Comparison of ENCODE assay signal across 9 mouse cellular contexts in the genomic region with DNA sequence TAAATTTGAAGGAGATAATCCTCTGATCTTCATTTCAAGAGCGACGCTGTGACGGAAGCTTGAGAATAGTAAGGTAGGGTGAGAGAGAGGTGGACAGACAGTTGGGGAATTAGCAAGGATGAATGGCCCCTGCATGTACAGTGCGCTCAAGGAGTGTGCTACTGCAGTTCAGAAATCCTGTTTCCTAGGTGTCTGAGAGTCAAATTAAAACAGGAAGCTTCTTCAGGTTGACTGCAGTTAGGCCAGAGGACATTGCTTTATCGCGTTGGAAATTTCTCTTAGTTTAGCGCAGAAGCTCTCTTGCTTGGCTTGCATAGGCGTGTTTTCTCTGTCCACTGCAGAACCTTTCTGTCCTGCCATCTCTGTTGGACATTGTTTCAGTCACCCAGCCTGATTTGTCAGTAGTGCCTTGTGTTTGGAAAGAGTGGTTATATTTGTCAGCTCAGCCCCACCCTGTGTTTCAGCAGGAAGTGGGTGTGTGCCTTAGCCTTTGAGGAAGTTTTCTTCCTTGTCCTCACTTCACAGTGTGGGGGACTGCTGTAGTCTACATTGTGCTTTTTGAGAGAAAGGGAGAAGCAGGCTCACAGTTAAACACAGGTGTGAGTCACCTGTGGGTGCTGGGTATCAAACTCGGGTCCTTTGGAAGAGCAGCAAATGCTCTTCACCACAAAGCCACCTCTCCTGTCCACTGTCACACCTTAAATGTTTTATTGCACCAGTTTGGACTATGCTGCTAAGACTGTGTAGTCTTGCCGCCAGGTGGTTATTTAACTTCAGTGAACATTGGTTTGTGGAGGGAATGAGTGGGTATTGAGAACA. TPM values are rescaled to one million over a fixed set of nuclear protein-coding genes. Genes with fewer than 3 reads are reported as not detected.
DNase-seq lines count a peak whose midpoint lies in the region; ATAC-seq lines count a peak whose summit lies in the region.
"Had no signal": no experiment of that assay in that cellular context is flagged by ENCODE, and none has a peak within 500 bp of the region (broad histone marks: within the 10 kb centered on the region; RNA-seq: fewer than 3 reads in every experiment).

No protein-coding gene starts in this region.

- 88% methylated on average over 10 of the region's 10 CpGs for WGBS in hindbrain, embryonic 13.5 days
- WGBS in hindbrain, embryonic 10.5 days = 88% methylated on average over 10 of the region's 10 CpGs
- 10% methylated on average over 10 of the region's 10 CpGs for WGBS in macrophage (ENCODE audit: missing documents)

- H3K4me2 ChIP-seq in hindbrain, embryonic 13.5 days = no peak overlapping the region

- no peaks in the 10 kb centered on the region for H3K36me3 ChIP-seq in hindbrain, embryonic 13.5 days
- peaks cover 20% of the 10 kb centered on the region; the same call in 1 of the 2 replicates for H3K36me3 ChIP-seq in hindbrain, embryonic 10.5 days
- H3K36me3 ChIP-seq in macrophage (ENCODE audit: inconsistent target) = no peaks in the 10 kb centered on the region; the same call in 1 of the 2 replicates

- peaks cover 84% of the 10 kb centered on the region for H3K79me2 ChIP-seq in macrophage (ENCODE audit: inconsistent target)

- H3K4me1 ChIP-seq in hindbrain, embryonic 13.5 days (replicated peaks) = peaks cover 12% of the 10 kb centered on the region; the same call in 1 of the 2 replicates
- 0 out of 2 replicates have a peak, but pooled peaks cover 8% of the 10 kb centered on the region for H3K4me1 ChIP-seq in hindbrain, embryonic 10.5 days (replicated peaks)

- H3K9ac ChIP-seq in hindbrain, embryonic 13.5 days = no peak overlapping the region

- no peaks in the 10 kb centered on the region for H3K27me3 ChIP-seq in hindbrain, embryonic 13.5 days
- no peaks in the 10 kb centered on the region for H3K27me3 ChIP-seq in hindbrain, embryonic 10.5 days (ENCODE audit: insufficient read depth, poor library complexity, severe bottlenecking)
- H3K27me3 ChIP-seq: Patski had no signal

- H3K27ac ChIP-seq in hindbrain, embryonic 13.5 days = 0 out of 2 replicates have a peak overlapping the region, but pooled peaks have one; percentile 8
- no peak overlapping the region for H3K27ac ChIP-seq in hindbrain, embryonic 10.5 days
- H3K27ac ChIP-seq in macrophage = peak overlapping the region; percentile 100

- no peak for ATAC-seq in hindbrain, embryonic 13.5 days (ENCODE audit: low FRiP score)
- ATAC-seq: Patski had no signal

- no peak for DNase-seq in hindbrain, embryonic 10.5 days (ENCODE audit: low spot score)
- peak; percentile 77 for DNase-seq in R1 (ENCODE audit: low read depth, low spot score)
- DNase-seq in induced T-regulatory cell, adult 2 months (ENCODE audit: low read depth) = peak; percentile 80
- DNase-seq in ovary, postnatal 36 days (ENCODE audit: low spot score) = no peak
- DNase-seq in Muller cell, postnatal 12 days (ENCODE audit: inconsistent ontology term) = no peak
- DNase-seq in left cerebral cortex, adult 18-20 months (ENCODE audit: low spot score in 2 of 2) = no peak

- no peaks in the 10 kb centered on the region for H3K9me3 ChIP-seq in hindbrain, embryonic 13.5 days
- H3K9me3 ChIP-seq in hindbrain, embryonic 10.5 days = no peaks in the 10 kb centered on the region

- no peak overlapping the region for H3K4me3 ChIP-seq in hindbrain, embryonic 13.5 days
- no peak overlapping the region for H3K4me3 ChIP-seq in hindbrain, embryonic 10.5 days
- no peak overlapping the region for H3K4me3 ChIP-seq in macrophage (ENCODE audit: inconsistent target)

RNA-seq across cellular contexts. Expression of a gene that starts 39.1 kb away (rescaled TPM):
- polyA plus RNA-seq in hindbrain, embryonic 13.5 days (2015; fragmentation: Nextera tagmentation; extraction: Ambion mirVana) = 33.3 and 35.4 TPM in 2 replicates
- polyA plus RNA-seq in hindbrain, embryonic 10.5 days (2016; fragmentation: Nextera tagmentation; extraction: Ambion mirVana) = 42.1 and 67.1 TPM in 2 replicates
- 100 to 1,000 TPM in 21 of 26 experiments, 10 to 100 TPM in 5; 72.9 to 153 (median 117) TPM for total RNA-seq in macrophage (2018; cell fraction: chromatin; rRNA removed)
- 100 to 1,000 TPM; 107 to 139 (median 117) TPM for total RNA-seq in macrophage (2018; cell fraction: cytosol; rRNA removed)
- total RNA-seq in macrophage (2018; cell fraction: nucleus; rRNA removed) = 100 to 1,000 TPM in 13 of 26 experiments, 10 to 100 TPM in 13; 73.3 to 148 (median 98.6) TPM
- 68.1 to 117 TPM (median 91.5 TPM) in 3 replicates for polyA plus RNA-seq in macrophage (2018)
- 10 to 100 TPM; 25.7 to 28.2 TPM for total RNA-seq in left cerebral cortex, adult 18-20 months (2021)

RNA-seq across cellular contexts. Expression of a gene that starts 42.5 kb away (rescaled TPM):
- polyA plus RNA-seq in hindbrain, embryonic 13.5 days (2015; fragmentation: Nextera tagmentation; extraction: Ambion mirVana) = 0.78 and 2.5 TPM in 2 replicates
- polyA plus RNA-seq in hindbrain, embryonic 10.5 days (2016; fragmentation: Nextera tagmentation; extraction: Ambion mirVana) = 1.1 and 2.2 TPM in 2 replicates
- not detected for total RNA-seq in macrophage (2018; cell fraction: chromatin; rRNA removed)
- total RNA-seq in macrophage (2018; cell fraction: cytosol; rRNA removed) = not detected
- total RNA-seq in macrophage (2018; cell fraction: nucleus; rRNA removed) = 1 to 10 TPM in 1 of 26 experiments, under 1 TPM in 2, not detected in 23; 0.85 to 3.4 (median 0.88) TPM
- not detected in 3 replicates for polyA plus RNA-seq in macrophage (2018)
- total RNA-seq in left cerebral cortex, adult 18-20 months (2021) = 1 to 10 TPM; 4.6 to 5.1 TPM

RNA-seq across cellular contexts. Expression of a gene that starts 42.9 kb away (rescaled TPM):
- polyA plus RNA-seq in hindbrain, embryonic 13.5 days (2015; fragmentation: Nextera tagmentation; extraction: Ambion mirVana) = 0.52 and 1.4 TPM in 2 replicates
- 0.32 and 0.35 TPM in 2 replicates for polyA plus RNA-seq in hindbrain, embryonic 10.5 days (2016; fragmentation: Nextera tagmentation; extraction: Ambion mirVana)
- total RNA-seq in macrophage (2018; cell fraction: chromatin; rRNA removed) = not detected
- total RNA-seq in macrophage (2018; cell fraction: cytosol; rRNA removed) = under 1 TPM in 1 of 26 experiments, not detected in 25; 0.07 TPM
- total RNA-seq in macrophage (2018; cell fraction: nucleus; rRNA removed) = under 1 TPM in 1 of 26 experiments, not detected in 25; 0.59 TPM
- not detected in 3 replicates for polyA plus RNA-seq in macrophage (2018)
- 10 to 100 TPM; 14.8 to 16.7 TPM for total RNA-seq in left cerebral cortex, adult 18-20 months (2021)

Comparison
In these comparisons a context has a peak if more than half of its experiments do, and no peak if none do; other contexts are left out.
1. DNase-seq: peak in R1 (single experiment) and induced T-regulatory cell, adult 2 months (single experiment); none in hindbrain, embryonic 10.5 days (single experiment), ovary, postnatal 36 days (single experiment), Muller cell, postnatal 12 days (single experiment) and left cerebral cortex, adult 18-20 months (0 of 2).